Mouse (Mus musculus) granulocyte monocyte progenitor cell, adult 5-6 weeks (primary cell): ENCODE data around the gene Olfr102. TPM values are rescaled to one million over a fixed set of nuclear protein-coding genes. Genes with fewer than 3 reads are reported as not detected.

Experiments used
- ATAC-seq: replicated peaks from 2 replicates; pipeline ENCODE4 v1.8.0; 2016; ENCODE audit warnings: mild to moderate bottlenecking, moderate TSS enrichment, inconsistent platforms; ENCODE audit not compliant: poor library complexity, severe bottlenecking
- total RNA-seq, 2 experiments: library from RNA; stranded (forward) in 1 of 2; stranded (reverse) in 1 of 2; fragments of 200-712, 200-1000 nt in 1 of 2; fragments of >200 nt in 1 of 2; fragmentation: Nextera tagmentation in 1 of 2; gene quantifications; 2 replicates each; pipeline ENCODE4 v1.2.3; 2014 to 2017

The Olfr102 gene
- total RNA-seq (2014; fragmentation: Nextera tagmentation) (not detected in 2 replicates), total RNA-seq (2017) (not detected in 2 replicates)

DNA sequence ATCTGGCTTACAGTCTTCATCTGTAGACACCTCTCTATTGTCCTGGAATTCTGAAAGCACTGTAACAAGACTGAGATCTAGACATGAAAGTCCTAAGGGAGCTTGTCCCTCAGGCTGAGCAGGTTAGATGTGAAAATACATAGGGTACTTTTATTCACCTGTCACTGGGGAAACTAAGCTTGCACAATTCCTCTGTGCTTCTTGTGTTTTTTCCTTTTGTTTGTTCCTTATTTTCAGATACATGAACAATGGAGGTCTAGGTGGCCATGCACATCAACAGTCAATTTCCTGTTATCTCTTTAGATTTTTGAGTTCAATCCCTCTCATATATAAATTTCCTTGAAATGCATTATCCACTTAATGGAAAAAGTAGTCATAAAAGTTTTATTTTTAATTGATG, at the start of gene Olfr102:
TSS of gene Olfr102 (minus strand) at position 101 of the 400 bp plus-strand sequence.
- ATAC-seq: no peak

GRCm38 (mm10) chr17:37359282-37359681, 42.4 kb upstream of the Olfr102 start, which contains the start of gene Olfr104-ps:
Olfr104-ps (plus strand) TSS chr17:37359582.
- no peak for ATAC-seq

DNA sequence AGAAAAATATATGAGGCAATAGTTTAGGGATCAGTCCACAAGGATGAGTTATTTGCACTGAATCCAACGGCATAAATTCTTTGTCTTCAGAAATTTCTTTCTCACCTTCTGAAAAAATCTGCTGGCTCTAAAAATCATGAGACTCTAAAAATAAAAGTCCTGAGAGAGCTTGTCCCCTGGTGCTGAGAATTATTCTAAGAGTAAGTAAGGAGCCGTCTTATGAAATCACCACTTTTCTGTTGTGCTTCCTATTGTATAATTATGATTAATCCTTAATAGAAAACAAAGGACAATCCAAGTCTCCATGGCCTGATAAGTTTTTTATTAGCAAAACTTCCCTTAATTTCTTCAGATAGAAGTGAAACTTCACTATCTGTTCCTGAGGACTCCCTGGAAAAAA, 22.7 kb upstream of the Olfr102 start, which contains the start of gene Olfr103:
TSS of gene Olfr103 (minus strand) at position 101 of the 400 bp plus-strand sequence.
- ATAC-seq: no peak

GRCm38 (mm10) chr17:37310146-37310699, 6.6 kb downstream of the Olfr102 start:
- no peak for ATAC-seq

GRCm38 (mm10) chr17:37308483-37308882, 8.4 kb downstream of the Olfr102 start:
- ATAC-seq: no peak

DNA sequence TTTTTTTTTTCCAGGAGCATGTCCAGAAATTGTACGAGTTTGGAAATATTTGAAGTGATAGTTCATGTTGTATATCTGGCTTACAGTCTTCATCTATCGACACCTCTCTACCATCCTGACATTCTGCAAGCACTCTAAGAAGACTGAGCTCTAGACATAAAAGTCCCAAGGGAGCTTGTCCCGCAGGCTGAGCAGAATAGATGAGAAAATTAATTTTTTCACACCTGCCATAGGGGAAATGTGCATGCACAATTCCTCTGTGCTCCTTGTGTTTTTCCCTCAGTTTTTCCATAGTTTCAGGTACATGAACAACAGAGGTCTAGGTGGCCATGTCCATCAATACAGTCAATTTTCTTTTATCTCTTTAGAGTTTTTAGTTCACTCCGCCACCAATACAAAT, 12.6 kb downstream of the Olfr102 start, which contains the start of gene Olfr101:
TSS of gene Olfr101 (minus strand) at position 101 of the 400 bp plus-strand sequence.
- no peak for ATAC-seq

DNA sequence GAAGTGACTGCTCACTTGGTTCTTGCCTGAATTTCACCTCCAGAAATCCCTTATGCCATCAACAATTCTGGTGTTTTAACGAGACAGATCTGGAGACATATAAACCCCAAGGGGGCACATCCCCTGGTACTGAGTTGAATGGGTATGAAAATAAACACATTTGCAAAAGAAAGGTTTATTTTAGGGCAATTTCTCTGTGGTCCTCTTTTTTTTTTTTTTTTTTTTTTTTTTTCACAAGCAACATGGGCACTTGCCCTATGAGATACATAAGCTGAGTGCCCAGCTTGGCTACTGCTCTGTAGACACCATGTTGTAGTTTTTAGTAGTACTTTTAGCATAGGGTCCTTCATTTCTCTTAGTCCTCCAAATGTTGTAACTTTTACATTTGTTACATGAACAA, 33.5 kb downstream of the Olfr102 start, which contains the start of gene Olfr99:
TSS of gene Olfr99 (minus strand) at position 101 of the 400 bp plus-strand sequence.
- no peak for ATAC-seq

DNA sequence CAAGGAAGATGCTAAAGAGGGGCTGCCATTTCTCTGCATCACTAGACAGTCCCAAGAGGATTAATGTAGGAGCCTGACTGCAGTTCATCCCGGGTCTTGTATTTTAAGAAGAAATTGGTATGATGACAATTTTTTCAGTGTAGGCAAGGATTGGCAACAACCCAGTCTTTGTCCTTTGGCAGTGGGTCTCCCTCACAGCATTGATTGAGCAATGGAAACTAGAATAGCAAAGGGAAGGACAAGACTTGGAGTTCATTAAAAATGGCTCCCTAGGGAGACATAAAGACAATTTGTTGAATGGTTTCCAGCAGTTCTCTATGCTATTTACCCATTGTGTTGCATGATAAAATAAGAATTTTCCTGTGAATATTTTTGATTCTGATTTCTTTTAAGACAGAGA, 36.5 kb downstream of the Olfr102 start:
- no peak for ATAC-seq

DNA sequence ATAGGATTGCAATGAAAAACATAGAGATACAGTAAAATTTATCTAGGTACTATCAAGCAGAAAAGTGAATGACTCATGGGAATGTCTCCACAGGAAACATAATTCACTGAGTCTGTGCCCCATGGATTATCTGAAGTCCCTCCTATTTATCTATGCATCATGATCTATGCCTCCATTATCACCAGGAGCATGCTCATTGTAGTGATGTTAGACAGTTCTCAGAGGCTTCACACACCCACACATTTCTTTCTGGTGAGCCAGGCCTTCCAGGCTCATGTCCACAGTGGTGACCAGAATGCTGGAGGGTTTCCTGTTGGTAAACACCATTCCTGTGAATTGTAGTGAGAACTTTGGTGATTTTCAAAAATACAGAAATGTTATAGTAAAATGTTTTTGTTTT, 40.3 kb downstream of the Olfr102 start:
- no peak for ATAC-seq

DNA sequence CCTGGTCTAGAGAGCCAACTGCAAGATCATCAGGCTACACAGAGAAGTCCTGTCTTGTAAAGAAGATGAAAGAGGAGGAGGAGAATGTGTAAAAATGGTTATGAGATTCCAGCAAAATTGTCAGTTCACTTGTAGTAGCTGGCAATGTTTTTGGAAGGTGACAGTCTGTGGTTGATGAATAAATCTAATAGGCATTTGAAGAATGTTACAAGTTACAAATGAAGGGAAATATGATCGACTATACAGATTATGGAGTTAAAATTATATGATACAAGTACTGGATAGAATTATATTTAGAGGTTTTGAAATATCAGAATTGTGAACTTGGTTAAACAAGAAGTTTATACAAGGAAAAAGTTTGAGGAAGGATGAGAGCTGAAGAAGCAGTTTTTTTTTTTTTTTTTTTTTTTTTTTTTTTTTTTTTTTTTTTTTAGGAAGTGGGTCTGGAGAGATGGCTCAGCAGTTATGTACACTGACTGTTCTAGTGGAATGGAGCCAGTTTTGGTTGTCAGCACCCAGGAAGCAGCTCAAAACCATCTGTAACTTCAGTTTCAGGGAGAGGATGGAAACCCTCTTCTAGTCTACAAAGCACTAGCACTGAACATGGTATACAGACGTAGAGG, 41.1 kb downstream of the Olfr102 start:
- no peak for ATAC-seq

DNA sequence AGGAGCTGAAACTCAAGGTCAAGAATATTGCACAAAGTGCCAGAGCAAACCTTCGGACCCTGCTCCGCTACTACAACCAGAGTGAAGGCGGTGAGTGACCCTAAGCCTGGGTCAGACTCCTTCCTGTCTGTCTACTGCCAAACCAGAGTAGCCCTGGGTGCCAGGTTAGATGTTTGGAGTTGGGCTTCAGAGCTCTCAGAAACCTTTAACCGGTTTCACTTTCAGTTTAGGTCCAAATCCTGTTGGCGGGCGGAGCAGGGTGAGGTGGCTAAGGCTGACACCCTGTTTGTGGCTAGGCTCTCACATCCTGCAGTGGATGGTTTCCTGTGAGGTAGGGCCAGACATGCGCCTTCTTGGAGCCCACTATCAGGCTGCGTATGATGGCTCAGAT, 46.2 kb downstream of the Olfr102 start:
- peak; percentile 88 for ATAC-seq

DNA sequence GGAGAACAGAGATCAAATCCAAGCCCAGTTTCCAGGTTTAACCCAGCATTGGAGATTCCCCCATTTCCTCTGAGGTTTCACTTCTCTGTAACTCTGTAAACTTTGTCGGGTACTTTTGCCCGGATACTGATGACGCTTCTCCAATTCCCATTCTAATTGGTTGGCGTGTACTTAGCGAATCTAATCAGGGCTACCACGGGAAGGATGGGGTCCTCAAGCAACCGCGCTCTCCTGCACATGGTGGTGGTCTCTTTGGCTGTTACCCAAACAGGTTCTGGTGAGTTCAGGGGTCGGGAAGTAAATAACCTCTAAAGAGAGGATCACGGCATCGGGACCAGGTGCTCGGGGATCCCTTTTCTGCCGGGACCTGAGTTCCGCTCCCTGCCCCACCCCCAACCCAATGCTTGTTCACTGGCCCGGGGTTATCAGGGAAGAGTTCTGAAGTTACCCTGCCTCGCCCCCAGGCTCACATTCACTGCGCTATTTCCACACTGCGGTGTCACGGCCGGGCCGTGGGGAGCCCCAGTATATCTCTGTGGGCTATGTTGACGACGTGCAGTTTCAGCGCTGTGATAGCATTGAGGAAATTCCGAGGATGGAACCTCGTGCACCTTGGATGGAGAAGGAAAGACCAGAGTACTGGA, 46.7 kb downstream of the Olfr102 start, which contains the start of gene H2-M3:
TSS of gene H2-M3 (plus strand) at position 163 of the 644 bp plus-strand sequence.
- peak; percentile 87 for ATAC-seq

DNA sequence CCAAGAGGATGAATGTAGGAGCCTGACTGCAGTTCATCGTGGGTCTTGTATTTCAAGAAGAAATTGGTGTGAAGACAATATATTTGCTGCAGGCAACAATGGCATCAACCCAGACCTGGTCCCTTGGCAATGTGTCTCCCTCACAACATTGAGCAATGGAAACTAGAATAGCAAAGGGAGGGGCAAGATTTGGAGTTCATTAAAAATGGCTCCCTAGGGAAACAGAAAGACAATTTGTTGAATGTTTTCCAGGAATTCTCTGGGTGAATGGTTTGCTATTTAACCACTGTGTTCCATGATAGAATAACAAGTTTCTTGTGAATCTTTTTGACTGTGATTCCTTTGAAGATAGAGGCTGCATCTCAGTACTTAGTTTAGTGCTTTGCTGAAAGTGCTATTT, 53.2 kb downstream of the Olfr102 start, which contains the start of gene Olfr98:
TSS of gene Olfr98 (minus strand) at position 124 of the 400 bp plus-strand sequence.
- ATAC-seq: no peak

Other genes starting within 250 kb of the Olfr102 start
- gene Olfr90, start 228.6 kb downstream of the Olfr102 start, total RNA-seq (2014; fragmentation: Nextera tagmentation): not detected in 2 replicates
- gene Olfr90, start 228.6 kb downstream of the Olfr102 start, total RNA-seq (2017): not detected in 2 replicates
- not detected in 2 replicates for gene Olfr91, start 218.8 kb downstream of the Olfr102 start, total RNA-seq (2014; fragmentation: Nextera tagmentation)
- gene Olfr91, start 218.8 kb downstream of the Olfr102 start, total RNA-seq (2017): not detected in 2 replicates
- gene Olfr92, start 197.0 kb downstream of the Olfr102 start, total RNA-seq (2014; fragmentation: Nextera tagmentation): not detected in 2 replicates
- gene Olfr92, start 197.0 kb downstream of the Olfr102 start, total RNA-seq (2017): not detected in 2 replicates
- not detected in 2 replicates for gene Olfr93, start 155.6 kb downstream of the Olfr102 start, total RNA-seq (2014; fragmentation: Nextera tagmentation)
- not detected in 2 replicates for gene Olfr93, start 155.6 kb downstream of the Olfr102 start, total RNA-seq (2017)
- gene Ubd, start 123.2 kb downstream of the Olfr102 start, total RNA-seq (2014; fragmentation: Nextera tagmentation): not detected in 2 replicates
- gene Ubd, start 123.2 kb downstream of the Olfr102 start, total RNA-seq (2017): not detected in 2 replicates
- not detected in 2 replicates for gene Olfr94, start 116.1 kb downstream of the Olfr102 start, total RNA-seq (2014; fragmentation: Nextera tagmentation)
- not detected in 2 replicates for gene Olfr94, start 116.1 kb downstream of the Olfr102 start, total RNA-seq (2017)
- gene Olfr95, start 103.9 kb downstream of the Olfr102 start, total RNA-seq (2014; fragmentation: Nextera tagmentation): not detected in 2 replicates
- gene Olfr95, start 103.9 kb downstream of the Olfr102 start, total RNA-seq (2017): not detected in 2 replicates
- gene Olfr96, start 96.9 kb downstream of the Olfr102 start, total RNA-seq (2014; fragmentation: Nextera tagmentation): not detected in 2 replicates
- gene Olfr96, start 96.9 kb downstream of the Olfr102 start, total RNA-seq (2017): not detected in 2 replicates
- not detected in 2 replicates for gene Olfr97, start 79.7 kb downstream of the Olfr102 start, total RNA-seq (2014; fragmentation: Nextera tagmentation)
- gene Olfr97, start 79.7 kb downstream of the Olfr102 start, total RNA-seq (2017): not detected in 2 replicates
- gene Olfr98, start 53.3 kb downstream of the Olfr102 start, total RNA-seq (2014; fragmentation: Nextera tagmentation): not detected in 2 replicates
- not detected in 2 replicates for gene Olfr98, start 53.3 kb downstream of the Olfr102 start, total RNA-seq (2017)
- 7.3 and 9.4 TPM in 2 replicates for gene H2-M3, start 46.8 kb downstream of the Olfr102 start, total RNA-seq (2014; fragmentation: Nextera tagmentation)
- 16.9 and 23.6 TPM in 2 replicates for gene H2-M3, start 46.8 kb downstream of the Olfr102 start, total RNA-seq (2017)
- not detected in 2 replicates for gene Olfr99, start 33.6 kb downstream of the Olfr102 start, total RNA-seq (2014; fragmentation: Nextera tagmentation)
- not detected in 2 replicates for gene Olfr99, start 33.6 kb downstream of the Olfr102 start, total RNA-seq (2017)
- gene Olfr101, start 12.7 kb downstream of the Olfr102 start, total RNA-seq (2014; fragmentation: Nextera tagmentation): not detected in 2 replicates
- gene Olfr101, start 12.7 kb downstream of the Olfr102 start, total RNA-seq (2017): not detected in 2 replicates
- not detected in 2 replicates for gene Olfr103, start 22.6 kb upstream of the Olfr102 start, total RNA-seq (2014; fragmentation: Nextera tagmentation)
- not detected in 2 replicates for gene Olfr103, start 22.6 kb upstream of the Olfr102 start, total RNA-seq (2017)
- gene Olfr104-ps, start 42.5 kb upstream of the Olfr102 start, total RNA-seq (2014; fragmentation: Nextera tagmentation): not detected in 2 replicates
- not detected in 2 replicates for gene Olfr104-ps, start 42.5 kb upstream of the Olfr102 start, total RNA-seq (2017)
- gene Olfr105-ps, start 62.0 kb upstream of the Olfr102 start, total RNA-seq (2014; fragmentation: Nextera tagmentation): not detected in 2 replicates
- not detected in 2 replicates for gene Olfr105-ps, start 62.0 kb upstream of the Olfr102 start, total RNA-seq (2017)
- not detected in 2 replicates for gene Olfr106-ps, start 73.3 kb upstream of the Olfr102 start, total RNA-seq (2014; fragmentation: Nextera tagmentation)
- gene Olfr106-ps, start 73.3 kb upstream of the Olfr102 start, total RNA-seq (2017): not detected in 2 replicates
- not detected in 2 replicates for gene Olfr107, start 82.2 kb upstream of the Olfr102 start, total RNA-seq (2014; fragmentation: Nextera tagmentation)
- gene Olfr107, start 82.2 kb upstream of the Olfr102 start, total RNA-seq (2017): not detected in 2 replicates
- gene Olfr108, start 128.4 kb upstream of the Olfr102 start, total RNA-seq (2014; fragmentation: Nextera tagmentation): not detected in 2 replicates
- not detected in 2 replicates for gene Olfr108, start 128.4 kb upstream of the Olfr102 start, total RNA-seq (2017)
- not detected in 2 replicates for gene Olfr109, start 141.9 kb upstream of the Olfr102 start, total RNA-seq (2014; fragmentation: Nextera tagmentation)
- not detected in 2 replicates for gene Olfr109, start 141.9 kb upstream of the Olfr102 start, total RNA-seq (2017)
- gene H2-M2, start 166.5 kb upstream of the Olfr102 start, total RNA-seq (2014; fragmentation: Nextera tagmentation): not detected in 2 replicates
- not detected in 2 replicates for gene H2-M2, start 166.5 kb upstream of the Olfr102 start, total RNA-seq (2017)
- not detected in 2 replicates for gene Olfr110, start 175.4 kb upstream of the Olfr102 start, total RNA-seq (2014; fragmentation: Nextera tagmentation)
- gene Olfr110, start 175.4 kb upstream of the Olfr102 start, total RNA-seq (2017): not detected in 2 replicates
- not detected in 2 replicates for gene Olfr111, start 191.0 kb upstream of the Olfr102 start, total RNA-seq (2014; fragmentation: Nextera tagmentation)
- not detected in 2 replicates for gene Olfr111, start 191.0 kb upstream of the Olfr102 start, total RNA-seq (2017)